Mouse (Mus musculus) forebrain, embryonic 13.5 days (tissue): Measurements from ENCODE around the gene Plekha6. TPM values are rescaled to one million over a fixed set of nuclear protein-coding genes. Genes with fewer than 3 reads are reported as not detected.

Experiments used
- ATAC-seq: fragments of 200-750 bp; cut with Nextera tagmentation; 2 replicates; pipeline ENCODE4 v1.8.0; 2017
- H3K27ac ChIP-seq: fragments of 300-500 bp; sonication (generic); 2 replicates; pipeline ENCODE4 v1.5.1; 2015; ENCODE audit warnings: inconsistent platforms, mild to moderate bottlenecking, moderate library complexity
- H3K27me3 ChIP-seq: fragments of 300-500 bp; sonication (generic); 2 replicates; pipeline ENCODE4 v1.6.1; 2015; ENCODE audit warnings: mild to moderate bottlenecking, inconsistent platforms
- H3K36me3 ChIP-seq: fragments of 300-500 bp; sonication (generic); 2 replicates; pipeline ENCODE4 v1.6.1; 2015; ENCODE audit warnings: mild to moderate bottlenecking, inconsistent platforms; ENCODE audit not compliant: poor library complexity, severe bottlenecking
- H3K4me1 ChIP-seq: fragments of 300-500 bp; sonication (generic); 2 replicates; pipeline ENCODE4 v1.6.1; 2015; ENCODE audit warnings: inconsistent platforms
- H3K4me2 ChIP-seq: fragments of 300-500 bp; sonication (generic); 2 replicates; pipeline ENCODE4 v1.6.1; 2015; ENCODE audit warnings: inconsistent platforms, mild to moderate bottlenecking, moderate library complexity
- H3K4me3 ChIP-seq: fragments of 300-500 bp; sonication (generic); 2 replicates; pipeline ENCODE4 v1.5.1; 2015; ENCODE audit warnings: mild to moderate bottlenecking, inconsistent platforms
- H3K9ac ChIP-seq: fragments of 300-500 bp; sonication (generic); 2 replicates; pipeline ENCODE4 v1.6.1; 2015; ENCODE audit warnings: mild to moderate bottlenecking, inconsistent platforms
- H3K9me3 ChIP-seq: fragments of 300-500 bp; sonication (generic); replicated peaks from 2 replicates; pipeline ENCODE4 v1.6.1; 2016; ENCODE audit warnings: inconsistent platforms
- WGBS: fragments of 180-500 bp; shearing (Covaris S2); methylation state at CpG from one replicate; pipeline ENCODE4 v1.1.7; 2015; 5-methylcytosine and 5-hydroxymethylcytosine counted together
- polyA plus RNA-seq: library from polyadenylated mRNA; unstranded; fragments of >200 nt; fragmentation: Nextera tagmentation; extraction: Ambion mirVana; gene quantifications from 2 replicates; pipeline ENCODE4 v1.2.1, GENCODE M21; 2015

Plekha6 gene
- polyA plus RNA-seq, 1 experiment from 2014 or later, result 14.9 TPM

DNA sequence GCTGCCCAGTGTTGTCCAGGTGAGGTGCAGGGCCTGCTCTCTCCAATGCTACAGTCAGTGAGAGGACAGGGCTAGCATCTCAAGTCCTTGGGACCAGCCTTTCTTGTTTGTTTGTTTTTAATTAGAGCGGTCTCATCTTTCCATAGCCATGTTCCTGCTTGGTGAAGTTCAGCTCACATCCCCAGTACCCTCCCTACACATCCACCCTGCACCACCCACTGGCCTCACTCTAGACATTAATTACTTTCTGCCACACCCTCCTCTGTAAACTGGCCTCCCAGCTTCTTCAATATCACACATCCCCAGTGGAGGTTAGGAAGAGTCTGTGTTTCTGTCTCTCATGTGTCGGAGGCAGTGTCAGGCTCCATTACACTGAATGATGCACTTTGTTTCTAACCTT, 180.3 kb downstream of the Plekha6 start:
- Histone ChIP-seq H3K9ac (no peak overlapping the region), H3K36me3 (no peaks in the 10 kb centered on the region), H3K4me3 (no peak overlapping the region), H3K9me3 (no peaks in the 10 kb centered on the region), H3K27me3 (no peaks in the 10 kb centered on the region), H3K4me1 (no peaks in the 10 kb centered on the region), H3K4me2 (no peak overlapping the region), H3K27ac (no peak overlapping the region)
- ATAC-seq, result no peak
- 96% methylated on average over 2 of the region's 2 CpGs for WGBS

DNA sequence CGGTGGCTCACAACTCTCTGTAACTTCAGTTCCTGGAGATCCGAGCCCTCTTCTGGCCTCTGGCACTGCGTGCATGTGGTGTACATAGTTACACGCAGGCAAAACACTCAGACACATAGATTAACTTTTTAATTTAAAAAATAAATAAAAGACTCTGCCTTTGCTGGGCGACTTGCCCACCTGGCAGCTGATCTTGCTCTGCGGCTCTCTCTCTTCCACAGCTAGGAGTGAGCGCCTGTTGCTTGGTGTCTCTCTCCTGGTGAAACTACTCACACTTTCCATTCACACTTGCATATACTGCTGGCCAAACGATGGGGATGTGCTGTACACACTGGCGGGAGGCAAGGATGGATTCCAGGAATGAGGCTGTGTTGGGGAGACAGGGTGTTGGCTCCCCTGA, 182.5 kb downstream of the Plekha6 start:
- 85% methylated on average over 9 of the region's 9 CpGs for WGBS
- no peaks in the 10 kb centered on the region for H3K27me3 ChIP-seq
- no peak overlapping the region for H3K4me2 ChIP-seq
- H3K36me3 ChIP-seq, result no peaks in the 10 kb centered on the region
- no peaks in the 10 kb centered on the region for H3K4me1 ChIP-seq
- H3K9me3 ChIP-seq, result no peaks in the 10 kb centered on the region
- no peak overlapping the region for H3K27ac ChIP-seq
- H3K4me3 ChIP-seq, result no peak overlapping the region
- ATAC-seq, result no peak
- H3K9ac ChIP-seq, result no peak overlapping the region

GRCm38 (mm10) chr1:133347226-133347625, 183.2 kb downstream of the Plekha6 start:
- Histone ChIP-seq H3K27ac (no peak overlapping the region), H3K4me2 (no peak overlapping the region), H3K4me3 (no peak overlapping the region), H3K9ac (no peak overlapping the region), H3K27me3 (0 out of 2 replicates have a peak, but pooled peaks cover under 1% of the 10 kb centered on the region), H3K9me3 (no peaks in the 10 kb centered on the region), H3K36me3 (no peaks in the 10 kb centered on the region), H3K4me1 (no peaks in the 10 kb centered on the region)
- WGBS, result 72% methylated on average over 3 of the region's 3 CpGs
- no peak for ATAC-seq

GRCm38 (mm10) chr1:133347693-133348520, 183.9 kb downstream of the Plekha6 start:
- no peaks in the 10 kb centered on the region for H3K9me3 ChIP-seq
- ATAC-seq, result no peak
- WGBS, result 79% methylated on average over 11 of the region's 11 CpGs
- peaks cover under 1% of the 10 kb centered on the region for H3K4me1 ChIP-seq
- no peaks in the 10 kb centered on the region for H3K36me3 ChIP-seq
- no peak overlapping the region for H3K4me3 ChIP-seq
- no peak overlapping the region for H3K9ac ChIP-seq
- 0 out of 2 replicates have a peak, but pooled peaks cover 3% of the 10 kb centered on the region for H3K27me3 ChIP-seq
- H3K27ac ChIP-seq, result no peak overlapping the region
- H3K4me2 ChIP-seq, result no peak overlapping the region

DNA sequence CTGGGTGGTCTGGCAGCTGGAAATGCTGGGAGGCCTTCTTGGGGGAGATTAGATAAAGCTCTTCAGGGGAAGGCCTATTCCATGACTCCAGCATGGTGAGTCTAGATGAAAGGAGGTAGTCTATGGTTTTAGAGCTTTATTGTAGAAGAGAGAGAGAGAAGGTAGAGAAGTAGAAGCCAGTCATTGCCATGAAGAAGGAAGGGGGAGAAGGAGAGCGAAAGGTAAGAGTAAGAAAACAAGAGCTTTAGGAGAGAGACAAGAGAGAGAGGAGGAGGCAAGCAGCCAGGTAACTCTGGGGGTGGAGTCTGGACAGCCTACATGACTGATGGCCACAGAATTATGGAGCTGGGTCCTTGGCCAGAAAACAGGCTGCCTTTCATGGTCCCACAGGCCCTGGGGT, 186.2 kb downstream of the Plekha6 start, which contains the start of gene Ren1:
Ren1 (plus strand) TSS at position 301 of the 400 bp plus-strand sequence.
- no peak for ATAC-seq
- Histone ChIP-seq H3K9ac (no peak within 1 kb of the TSS), H3K27me3 (0 out of 2 replicates have a peak, but pooled peaks cover 3% of the 10 kb centered on the region), H3K4me3 (no peak within 1 kb of the TSS), H3K27ac (no peak within 1 kb of the TSS), H3K9me3 (no peaks in the 10 kb centered on the region), H3K36me3 (no peaks in the 10 kb centered on the region), H3K4me1 (peaks cover 6% of the 10 kb centered on the region), H3K4me2 (no peak within 1 kb of the TSS)
- WGBS, result 100% methylated on average over 1 of the region's 1 CpGs

- Histone ChIP-seq H3K36me3 (no peaks in the 10 kb centered on the region), H3K4me3 (no peak overlapping the region), H3K4me2 (no peak overlapping the region), H3K9me3 (no peaks in the 10 kb centered on the region), H3K27me3 (0 out of 2 replicates have a peak, but pooled peaks cover 8% of the 10 kb centered on the region), H3K4me1 (peaks cover 6% of the 10 kb centered on the region), H3K27ac (no peak overlapping the region), H3K9ac (no peak overlapping the region)
- no peak for ATAC-seq
- 51% methylated on average over 9 of the region's 9 CpGs for WGBS
Observed at GRCm38 (mm10) chr1:133351762-133352161, 187.8 kb downstream of the Plekha6 start.

Other genes starting within 250 kb of the Plekha6 start
- 44.8 and 46.3 TPM in 2 replicates for gene Mdm4, start 133.6 kb upstream of the Plekha6 start, polyA plus RNA-seq
- 15.5 and 15.9 TPM in 2 replicates for gene Pik3c2b, start 118.5 kb upstream of the Plekha6 start, polyA plus RNA-seq
- 34.8 and 38.6 TPM in 2 replicates for gene Ppp1r15b, start 33.1 kb upstream of the Plekha6 start, polyA plus RNA-seq
- gene Golt1a, start 145.6 kb downstream of the Plekha6 start, polyA plus RNA-seq, result not detected in 2 replicates
- gene Kiss1, start 157.7 kb downstream of the Plekha6 start, polyA plus RNA-seq, result not detected in 2 replicates
- not detected in 2 replicates for gene Ren1, start 186.3 kb downstream of the Plekha6 start, polyA plus RNA-seq
- gene Etnk2, start 199.4 kb downstream of the Plekha6 start, polyA plus RNA-seq, result 2.9 TPM in 2 replicates